Mouse (Mus musculus): ENCODE results near the gene Retreg1.

DNA sequence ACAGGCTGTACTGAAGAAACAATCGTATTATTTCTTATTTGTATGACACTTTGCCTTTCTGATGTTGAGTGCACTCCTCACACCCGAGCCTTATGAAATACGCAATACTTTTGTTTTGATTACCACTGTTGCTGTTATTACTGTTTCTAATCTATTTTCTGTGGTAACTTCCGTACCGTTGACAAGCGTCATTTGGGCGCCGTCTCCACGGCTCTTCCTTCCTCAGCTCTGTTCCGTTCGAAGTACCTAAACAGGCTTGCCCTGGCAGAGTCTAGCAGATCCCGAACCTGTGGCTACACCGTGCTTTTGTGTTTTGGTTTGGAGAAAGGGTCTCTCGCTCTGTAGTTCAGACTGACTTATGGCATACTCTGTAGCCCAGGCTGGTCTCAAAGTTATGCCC, 84.1 kb downstream of the Retreg1 start:
- no peak for TF ChIP-seq MEF2A (IDR thresholded peaks at IDR 0.05; ENCODE audit: borderline replicate concordance, low read depth, low read length)
- no peak for TF ChIP-seq USF2 (conservative IDR thresholded peaks at IDR 0.05; ENCODE audit: low read depth, low read length)
- TF ChIP-seq CTCF (conservative IDR thresholded peaks at IDR 0.05 in 1 of 2, IDR thresholded peaks at IDR 0.05 in 1 of 2; ENCODE audit: low read depth in 2 of 2, low read length in 2 of 2) = no peak
- no peak for TF ChIP-seq TCF12 (IDR thresholded peaks at IDR 0.05; ENCODE audit: low read depth, low read length)
